Mouse (Mus musculus) liver, adult 2 months (tissue): ENCODE measurements around the gene Ipo8. TPM values are rescaled to one million over a fixed set of nuclear protein-coding genes. Genes with fewer than 3 reads are reported as not detected.
A peak's percentile ranks its signal among the peaks of the same experiment; 100 is the strongest.

Experiments used
- DNase-seq: peaks from one replicate; pipeline ENCODE4 v3.0.0-alpha.2; 2011; ENCODE audit warnings: low read depth, low spot score; ENCODE audit errors: extremely low read depth
- H3K27ac ChIP-seq: fragments of 200-500 bp; replicated peaks from 2 replicates; pipeline ENCODE4 v1.5.1; 2012; ENCODE audit warnings: low read depth, mild to moderate bottlenecking, control low read depth, inconsistent platforms, low read length; ENCODE audit not compliant: insufficient read depth
- H3K27me3 ChIP-seq: fragments of 200-500 bp; 2 replicates; pipeline ENCODE4 v1.6.1; 2012; ENCODE audit warnings: mild to moderate bottlenecking, moderate library complexity, low read length, inconsistent platforms; ENCODE audit not compliant: control insufficient read depth, insufficient read depth
- H3K36me3 ChIP-seq: fragments of 200-500 bp; 2 replicates; pipeline ENCODE4 v1.6.1; 2012; ENCODE audit warnings: low read length, inconsistent platforms; ENCODE audit not compliant: control insufficient read depth, insufficient read depth
- H3K4me1 ChIP-seq: fragments of 200-500 bp; 2 replicates; pipeline ENCODE4 v1.6.1; 2011; ENCODE audit warnings: low read length; ENCODE audit not compliant: control insufficient read depth, insufficient read depth
- H3K4me3 ChIP-seq: fragments of 200-500 bp; 2 replicates; pipeline ENCODE4 v1.5.1; 2011; ENCODE audit warnings: low read depth, mild to moderate bottlenecking, control low read depth, low read length, moderate library complexity; ENCODE audit not compliant: insufficient read depth
- H3K79me2 ChIP-seq: fragments of 200-500 bp; 2 replicates; pipeline ENCODE4 v1.6.1; 2012; ENCODE audit warnings: inconsistent platforms, mild to moderate bottlenecking, low read length, moderate library complexity; ENCODE audit not compliant: control insufficient read depth, insufficient read depth
- H3K9ac ChIP-seq: fragments of 200-500 bp; 2 replicates; pipeline ENCODE4 v1.6.1; 2012; ENCODE audit warnings: low read depth, mild to moderate bottlenecking, control low read depth, inconsistent platforms, low read length
- CTCF ChIP-seq: fragments of 200-500 bp; IDR thresholded peaks from 2 replicates; pipeline ENCODE4 v1.5.1; 2011; ENCODE audit warnings: low read depth, low read length, control low read depth
- POLR2A ChIP-seq: fragments of 200-500 bp; IDR thresholded peaks from 2 replicates; pipeline ENCODE4 v1.6.1; 2011; ENCODE audit warnings: low read length, control low read depth; ENCODE audit not compliant: insufficient read depth; ENCODE audit errors: extremely low read depth
- WGBS: fragments of 180-500 bp; shearing (Covaris S2); methylation state at CpG from one replicate; pipeline ENCODE4 v1.1.7; 2018; 5-methylcytosine and 5-hydroxymethylcytosine counted together
- polyA plus RNA-seq: library from polyadenylated mRNA; depleted of rRNA; stranded (reverse); fragments of >200 nt; gene quantifications from 2 replicates; pipeline ENCODE4 v1.2.3, GENCODE M21; 2012
- total RNA-seq: library from RNA; depleted of rRNA; stranded (reverse); fragments of >200 nt; gene quantifications from 2 replicates; pipeline ENCODE4 v1.2.3, GENCODE M21; 2014

Gene Ipo8
- total and polyA plus RNA-seq, 2 experiments, result 12.2 to 52.6 TPM

DNA sequence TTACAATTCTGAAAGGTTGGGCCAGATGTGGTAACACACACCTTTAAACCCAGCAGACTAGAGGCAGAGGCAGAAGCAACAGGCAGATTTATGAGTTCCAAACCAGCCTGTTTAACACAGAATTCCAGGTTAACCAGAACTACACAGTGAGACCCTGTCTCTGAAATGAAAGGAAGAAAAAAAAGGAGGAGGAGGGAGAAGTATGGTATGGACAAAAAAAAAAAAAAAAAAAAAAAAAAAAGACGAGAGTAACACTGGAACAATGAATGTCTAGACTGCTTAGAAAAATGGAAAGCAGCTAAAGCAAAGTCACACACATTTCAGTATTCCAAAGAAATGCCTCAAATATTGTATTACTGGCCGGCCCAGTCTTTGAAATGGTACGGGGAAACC lies 916 bp downstream of the Ipo8 start:
- WGBS, result 0% methylated on average over 3 of the region's 3 CpGs
- H3K27ac ChIP-seq, result no peak overlapping the region
- H3K27me3 ChIP-seq, result no peaks in the 10 kb centered on the region
- TF ChIP-seq POLR2A, result no peak
- no peak for TF ChIP-seq CTCF
- peaks cover 4% of the 10 kb centered on the region; the same call in 1 of the 2 replicates for H3K4me1 ChIP-seq
- H3K36me3 ChIP-seq, result peaks cover 2% of the 10 kb centered on the region; the same call in 1 of the 2 replicates
- peak overlapping the region; percentile 85 for H3K4me3 ChIP-seq
- DNase-seq, result peak; percentile 8
- peaks cover 12% of the 10 kb centered on the region; the same call in 1 of the 2 replicates for H3K79me2 ChIP-seq
- no peak overlapping the region; the same call in 1 of the 2 replicates for H3K9ac ChIP-seq

DNA sequence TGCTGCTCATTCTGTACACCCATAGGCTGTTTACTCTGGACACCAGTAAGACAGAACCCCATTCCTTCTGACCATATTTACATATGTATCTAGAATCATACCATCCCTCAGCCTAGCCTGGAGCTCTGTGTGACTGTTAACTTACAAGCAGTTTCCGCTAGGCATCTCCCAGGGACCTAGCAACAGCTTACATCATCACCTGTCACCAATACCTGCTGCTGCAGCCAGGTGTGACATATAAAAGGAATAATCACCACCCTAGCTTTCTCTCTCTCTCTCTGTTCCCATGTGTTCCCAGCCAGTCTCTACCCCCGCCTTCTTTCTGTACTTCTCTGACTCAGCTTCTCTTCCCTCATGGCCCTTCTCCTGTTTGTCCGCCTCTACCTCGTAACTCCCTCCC lies 5.1 kb downstream of the Ipo8 start:
- Histone ChIP-seq H3K27ac (no peak overlapping the region), H3K9ac (no peak overlapping the region), H3K4me3 (no peak overlapping the region), H3K79me2 (peaks cover 12% of the 10 kb centered on the region; the same call in 1 of the 2 replicates), H3K4me1 (peaks cover 2% of the 10 kb centered on the region; the same call in 1 of the 2 replicates), H3K36me3 (peaks cover 17% of the 10 kb centered on the region), H3K27me3 (no peaks in the 10 kb centered on the region)
- no peak for DNase-seq
- WGBS, result 98% methylated on average over 4 of the region's 4 CpGs
- TF ChIP-seq POLR2A, result no peak
- no peak for TF ChIP-seq CTCF

DNA sequence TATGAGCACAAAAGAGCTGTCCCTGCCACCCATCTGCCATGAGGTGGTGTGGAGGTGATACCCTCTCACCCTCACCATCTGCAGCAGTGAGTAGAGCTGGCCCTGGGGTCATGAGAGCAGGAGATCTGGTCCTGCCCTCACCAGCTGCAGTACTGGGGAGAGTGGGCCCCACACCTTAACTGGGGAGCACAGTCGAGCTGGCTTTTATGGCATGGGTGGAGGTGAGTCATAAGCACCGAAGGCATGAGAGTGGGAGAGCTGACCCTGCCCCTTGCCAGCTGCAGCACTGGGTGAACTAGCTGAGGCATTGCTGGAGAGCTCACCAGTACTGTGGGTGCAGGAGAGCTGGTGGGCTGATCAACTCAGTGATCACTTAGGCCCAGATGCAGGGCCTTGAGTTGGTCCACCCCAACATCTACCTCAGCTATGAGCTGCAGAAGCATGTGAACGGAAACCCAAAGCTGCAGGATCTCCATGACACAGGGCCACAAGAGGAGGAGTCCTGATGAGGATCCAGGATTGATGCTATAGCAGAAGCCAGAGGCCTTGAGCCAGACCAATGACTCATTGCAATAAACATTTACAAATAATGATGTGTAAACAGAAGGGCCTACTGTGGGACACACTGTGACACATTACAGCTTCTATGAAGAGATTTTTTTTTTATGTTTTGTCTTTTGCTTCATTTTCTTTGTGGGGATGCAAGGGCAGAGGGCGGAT lies 12.5 kb downstream of the Ipo8 start:
- no peak overlapping the region for H3K4me3 ChIP-seq
- TF ChIP-seq CTCF (no peak), POLR2A (no peak)
- no peak overlapping the region for H3K27ac ChIP-seq
- H3K4me1 ChIP-seq, result no peaks in the 10 kb centered on the region
- H3K9ac ChIP-seq, result no peak overlapping the region
- H3K27me3 ChIP-seq, result no peaks in the 10 kb centered on the region
- H3K79me2 ChIP-seq, result no peaks in the 10 kb centered on the region
- WGBS, result 90% methylated on average over 4 of the region's 4 CpGs
- H3K36me3 ChIP-seq, result peaks cover 59% of the 10 kb centered on the region
- no peak for DNase-seq

DNA sequence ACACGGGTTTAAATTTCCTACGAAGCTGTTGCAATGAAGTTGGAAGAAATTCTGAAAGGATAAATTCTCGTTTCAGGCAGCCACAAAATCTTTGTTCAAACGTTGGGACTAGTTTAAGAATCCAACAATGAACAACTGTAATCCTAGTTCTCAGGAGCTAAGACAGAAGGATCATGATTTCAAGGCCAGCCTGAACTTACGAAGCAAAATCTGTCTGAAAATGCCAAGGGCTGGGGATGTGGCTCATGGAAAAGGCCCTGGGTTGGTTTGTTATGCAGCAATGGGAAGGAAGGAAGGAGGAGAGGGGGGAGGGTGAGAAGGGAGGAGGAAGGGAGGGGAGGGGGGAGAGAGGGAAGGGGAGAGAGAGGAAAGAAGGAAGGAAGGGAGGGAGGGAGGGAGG lies 14.5 kb downstream of the Ipo8 start:
- Histone ChIP-seq H3K36me3 (peaks cover 65% of the 10 kb centered on the region), H3K4me1 (no peaks in the 10 kb centered on the region), H3K27me3 (no peaks in the 10 kb centered on the region), H3K9ac (no peak overlapping the region), H3K79me2 (no peaks in the 10 kb centered on the region), H3K27ac (no peak overlapping the region), H3K4me3 (no peak overlapping the region)
- TF ChIP-seq POLR2A (no peak), CTCF (no peak)
- DNase-seq, result no peak
- 82% methylated on average over 5 of the region's 5 CpGs for WGBS

DNA sequence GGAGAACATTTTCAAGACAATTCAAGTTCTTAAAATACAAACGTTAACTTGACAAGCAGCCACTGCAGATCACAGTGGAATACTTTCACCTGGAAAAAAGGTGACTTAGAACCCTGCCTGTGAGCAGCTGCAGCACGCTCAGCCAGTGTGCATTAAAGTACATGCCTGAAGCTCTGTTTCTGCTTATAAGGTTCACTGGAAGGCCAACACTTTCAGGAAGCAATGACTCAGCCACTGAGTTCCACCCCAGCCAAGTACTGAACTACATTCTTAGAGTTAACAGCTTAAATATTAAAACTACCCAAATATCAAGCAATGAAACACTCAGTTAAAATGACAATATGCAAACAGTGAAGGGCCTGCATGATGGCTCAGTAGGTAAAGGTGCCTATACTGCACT lies 20.1 kb downstream of the Ipo8 start:
- peaks cover 70% of the 10 kb centered on the region for H3K36me3 ChIP-seq

DNA sequence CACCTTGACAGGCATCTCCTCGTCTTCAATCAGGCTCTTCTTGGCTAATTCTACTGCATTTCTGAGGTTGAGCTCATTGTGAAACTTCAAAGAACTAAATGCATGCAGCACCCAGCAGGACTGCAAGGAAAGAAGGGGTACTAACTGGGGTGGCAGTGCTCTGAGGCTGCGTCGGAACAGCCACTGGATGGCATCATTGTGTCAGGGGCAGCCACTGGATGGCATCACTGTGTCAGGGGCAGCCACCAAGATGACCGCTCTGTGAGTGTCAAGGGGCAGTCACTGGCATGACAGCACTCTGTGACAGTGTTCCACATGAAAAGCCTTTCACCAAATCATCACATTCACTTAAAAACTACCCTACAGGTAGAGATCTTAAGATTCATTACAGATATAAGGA lies 31.5 kb downstream of the Ipo8 start:
- no peaks in the 10 kb centered on the region for H3K27me3 ChIP-seq
- no peaks in the 10 kb centered on the region for H3K79me2 ChIP-seq
- H3K27ac ChIP-seq, result no peak overlapping the region
- no peaks in the 10 kb centered on the region for H3K4me1 ChIP-seq
- no peak for TF ChIP-seq POLR2A
- TF ChIP-seq CTCF, result peak; percentile 22; the same call in 1 of the 2 replicates
- peaks cover 64% of the 10 kb centered on the region for H3K36me3 ChIP-seq
- 92% methylated on average over 4 of the region's 4 CpGs for WGBS
- H3K9ac ChIP-seq, result no peak overlapping the region
- H3K4me3 ChIP-seq, result no peak overlapping the region
- no peak for DNase-seq

More for the DNA sequence above, 20.1 kb downstream of the Ipo8 start:
- DNase-seq, result no peak
- Histone ChIP-seq H3K4me3 (no peak overlapping the region), H3K9ac (no peak overlapping the region), H3K27ac (no peak overlapping the region), H3K27me3 (no peaks in the 10 kb centered on the region), H3K4me1 (no peaks in the 10 kb centered on the region), H3K79me2 (no peaks in the 10 kb centered on the region)
- no peak for TF ChIP-seq POLR2A
- TF ChIP-seq CTCF, result no peak
- 88% methylated on average over 2 of the region's 2 CpGs for WGBS
